9 mouse cellular contexts compared by ENCODE assay signal in the genomic region with DNA sequence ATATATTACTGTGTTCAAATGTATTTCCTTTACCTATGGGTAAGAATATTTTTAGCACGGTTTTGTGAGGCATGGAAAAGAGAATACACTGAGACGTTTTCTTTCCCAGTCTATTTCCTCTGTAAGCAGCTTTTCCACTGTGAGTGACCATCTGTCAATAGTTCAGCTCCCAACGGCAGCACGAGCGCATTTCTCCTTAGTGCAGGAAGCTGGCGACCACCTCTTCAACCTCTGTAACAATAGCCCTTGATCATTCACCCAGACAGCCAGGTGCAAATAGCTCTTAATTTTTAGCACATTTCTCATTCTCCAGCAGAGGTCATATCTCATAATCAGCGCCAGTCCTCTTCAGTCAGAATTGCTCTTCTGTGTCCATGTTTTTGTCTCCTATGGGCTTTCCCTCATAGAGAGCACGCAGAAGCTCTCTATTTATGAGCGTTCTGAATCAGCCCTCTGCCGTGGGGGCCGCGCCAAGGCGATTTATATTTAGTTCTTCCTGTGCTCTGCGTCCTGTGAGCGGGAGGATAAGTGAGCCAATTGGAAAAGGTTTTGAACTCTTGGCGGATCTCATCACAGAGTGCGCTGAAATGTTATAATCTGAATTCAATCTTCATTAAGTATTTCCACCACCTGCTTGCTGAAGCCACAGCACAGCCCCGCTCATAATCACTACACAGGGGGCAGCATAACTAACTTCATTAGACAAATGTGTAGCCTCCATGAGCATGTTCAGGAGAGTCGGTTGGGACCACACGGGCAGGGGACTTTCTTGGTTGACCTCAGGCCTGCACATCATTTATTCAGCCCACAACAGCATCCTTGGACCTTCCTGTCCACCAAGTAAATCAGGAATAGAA.
A peak's percentile ranks its signal among the peaks of the same experiment; 100 is the strongest.
DNase-seq lines count a peak whose midpoint lies in the region; ATAC-seq lines count a peak whose summit lies in the region.
"Had no signal": no experiment of that assay in that cellular context is flagged by ENCODE, and none has a peak within 500 bp of the region (broad histone marks: within the 10 kb centered on the region; RNA-seq: fewer than 3 reads in every experiment).

No protein-coding gene starts in this region.

- no peak overlapping the region for H3K4me3 ChIP-seq in lung, embryonic 15.5 days
- no peak overlapping the region for H3K4me3 ChIP-seq in forebrain, embryonic 16.5 days (replicated peaks; ENCODE audit: low read length)
- H3K4me3 ChIP-seq in midbrain, embryonic 14.5 days (replicated peaks; ENCODE audit: low read depth, low read length), result no peak overlapping the region

- no peak overlapping the region for H3K9ac ChIP-seq in lung, embryonic 15.5 days
- H3K9ac ChIP-seq in forebrain, embryonic 16.5 days (replicated peaks; ENCODE audit: low read depth, low read length), result no peak overlapping the region
- no peak overlapping the region for H3K9ac ChIP-seq in midbrain, embryonic 14.5 days (replicated peaks; ENCODE audit: low read length)

- no peaks in the 10 kb centered on the region for H3K36me3 ChIP-seq in lung, embryonic 15.5 days
- no peaks in the 10 kb centered on the region for H3K36me3 ChIP-seq in forebrain, embryonic 16.5 days (ENCODE audit: control insufficient read depth, insufficient read depth)
- H3K36me3 ChIP-seq in midbrain, embryonic 14.5 days (ENCODE audit: control insufficient read depth, insufficient read depth, low read length), result no peaks in the 10 kb centered on the region

- 19% methylated on average over 20 of the region's 20 CpGs for WGBS in lung, embryonic 15.5 days
- WGBS in forebrain, embryonic 16.5 days, result 54% methylated on average over 20 of the region's 20 CpGs
- 47% methylated on average over 20 of the region's 20 CpGs for WGBS in midbrain, embryonic 14.5 days

- peaks cover 18% of the 10 kb centered on the region for H3K4me1 ChIP-seq in lung, embryonic 15.5 days
- H3K4me1 ChIP-seq in forebrain, embryonic 16.5 days (replicated peaks; ENCODE audit: control insufficient read depth, insufficient read depth, low read length), result peaks cover 8% of the 10 kb centered on the region; the same call in 1 of the 2 replicates
- H3K4me1 ChIP-seq in midbrain, embryonic 14.5 days (ENCODE audit: control insufficient read depth, insufficient read depth, low read length), result peaks cover 7% of the 10 kb centered on the region

- no peaks in the 10 kb centered on the region for H3K27me3 ChIP-seq in lung, embryonic 15.5 days
- no peaks in the 10 kb centered on the region for H3K27me3 ChIP-seq in forebrain, embryonic 16.5 days (replicated peaks; ENCODE audit: control insufficient read depth, insufficient read depth, low read length)
- no peaks in the 10 kb centered on the region for H3K27me3 ChIP-seq in midbrain, embryonic 14.5 days (ENCODE audit: control insufficient read depth, insufficient read depth, low read length)
- H3K27me3 ChIP-seq: Patski had no signal

- no peak for DNase-seq in lung, postnatal 25 days (ENCODE audit: low spot score)
- peak; percentile 24 to 27 for DNase-seq in heart, postnatal 36 days
- peak; percentile 15 for DNase-seq in left cerebral cortex, adult 11 months (ENCODE audit: low spot score)
- peak; percentile 53 for DNase-seq in midbrain, embryonic 14.5 days
- DNase-seq in yolk sac, embryonic 10.5 days (ENCODE audit: low spot score), result no peak
- no peak for DNase-seq in natural killer cell, adult 2 months (ENCODE audit: low spot score in 2 of 2)

- intact Hi-C loops in heart, postnatal 36 days (cut with DNase I), result no loop called here

- H3K27ac ChIP-seq in lung, embryonic 15.5 days, result peak overlapping the region; percentile 74
- H3K27ac ChIP-seq in forebrain, embryonic 16.5 days (ENCODE audit: low read length), result no peak overlapping the region
- peak overlapping the region; percentile 37; the same call in 1 of the 2 replicates for H3K27ac ChIP-seq in midbrain, embryonic 14.5 days (replicated peaks; ENCODE audit: low read depth, low read length)

- H3K9me3 ChIP-seq in lung, embryonic 15.5 days, result no peaks in the 10 kb centered on the region
- no peaks in the 10 kb centered on the region for H3K9me3 ChIP-seq in forebrain, embryonic 16.5 days (ENCODE audit: control insufficient read depth, low read length)
- H3K9me3 ChIP-seq in midbrain, embryonic 14.5 days (ENCODE audit: control insufficient read depth, low read length), result no peaks in the 10 kb centered on the region

- ATAC-seq in lung, embryonic 15.5 days (ENCODE audit: borderline replicate concordance, extremely low read depth, low FRiP score, low TSS enrichment), result peak; percentile 58; the same call in 1 of the 2 replicates
- peak; percentile 68 for ATAC-seq in forebrain, embryonic 16.5 days
- peak; percentile 37; the same call in 1 of the 2 replicates for ATAC-seq in midbrain, embryonic 14.5 days (ENCODE audit: low FRiP score, low TSS enrichment)
- ATAC-seq: Patski had no signal

- H3K4me2 ChIP-seq in lung, embryonic 15.5 days, result peak overlapping the region; percentile 35
- peak overlapping the region; percentile 15 for H3K4me2 ChIP-seq in forebrain, embryonic 16.5 days (ENCODE audit: low read length)
- peak overlapping the region; percentile 28 for H3K4me2 ChIP-seq in midbrain, embryonic 14.5 days (ENCODE audit: low read length)

Comparison
In these comparisons a context has a peak if more than half of its experiments do, and no peak if none do; other contexts are left out.
1. DNase-seq: peak in heart, postnatal 36 days (2 of 2), left cerebral cortex, adult 11 months (single experiment) and midbrain, embryonic 14.5 days (single experiment); none in lung, postnatal 25 days (single experiment), yolk sac, embryonic 10.5 days (single experiment) and natural killer cell, adult 2 months (0 of 2).
2. Peak in every context shown above with its lines, with median percentiles within 50 percentile points of each other: ATAC-seq and H3K4me2 ChIP-seq.